Mouse (Mus musculus) retina, postnatal 1 day (tissue): ENCODE measurements around the gene Npff.

ENCODE experiments used
- DNase-seq: peaks from one replicate; pipeline ENCODE4 v3.0.0-alpha.2; 2012

The Npff gene

GRCm38 (mm10) chr15:102503924-102504782 lies 20.6 kb downstream of the Npff start:
- DNase-seq = no peak

- no peak for DNase-seq
Observed at GRCm38 (mm10) chr15:102503447-102503846, 21.3 kb downstream of the Npff start, which contains the start of gene Gm10337. Gm10337 (plus strand) TSS chr15:102503722.

- no peak for DNase-seq
Observed at GRCm38 (mm10) chr15:102502254-102502840, 22.4 kb downstream of the Npff start.

GRCm38 (mm10) chr15:102501084-102501814 lies 23.5 kb downstream of the Npff start:
- no peak for DNase-seq

- DNase-seq = no peak
Observed at GRCm38 (mm10) chr15:102500479-102500878, 24.3 kb downstream of the Npff start.

- DNase-seq = no peak
Observed at GRCm38 (mm10) chr15:102499851-102500250, 24.9 kb downstream of the Npff start.

GRCm38 (mm10) chr15:102499370-102499769 lies 25.4 kb downstream of the Npff start:
- DNase-seq = no peak

- no peak for DNase-seq
Observed at GRCm38 (mm10) chr15:102498322-102498721, 26.4 kb downstream of the Npff start.

- DNase-seq = no peak
Observed at GRCm38 (mm10) chr15:102487664-102488063, 37.1 kb downstream of the Npff start.

GRCm38 (mm10) chr15:102485853-102486252 lies 38.9 kb downstream of the Npff start:
- DNase-seq = no peak

- peak; percentile 40 for DNase-seq
Observed at GRCm38 (mm10) chr15:102483136-102483535, 41.6 kb downstream of the Npff start.

GRCm38 (mm10) chr15:102474520-102474919 lies 50.2 kb downstream of the Npff start:
- DNase-seq = no peak
